In the genomic region with DNA sequence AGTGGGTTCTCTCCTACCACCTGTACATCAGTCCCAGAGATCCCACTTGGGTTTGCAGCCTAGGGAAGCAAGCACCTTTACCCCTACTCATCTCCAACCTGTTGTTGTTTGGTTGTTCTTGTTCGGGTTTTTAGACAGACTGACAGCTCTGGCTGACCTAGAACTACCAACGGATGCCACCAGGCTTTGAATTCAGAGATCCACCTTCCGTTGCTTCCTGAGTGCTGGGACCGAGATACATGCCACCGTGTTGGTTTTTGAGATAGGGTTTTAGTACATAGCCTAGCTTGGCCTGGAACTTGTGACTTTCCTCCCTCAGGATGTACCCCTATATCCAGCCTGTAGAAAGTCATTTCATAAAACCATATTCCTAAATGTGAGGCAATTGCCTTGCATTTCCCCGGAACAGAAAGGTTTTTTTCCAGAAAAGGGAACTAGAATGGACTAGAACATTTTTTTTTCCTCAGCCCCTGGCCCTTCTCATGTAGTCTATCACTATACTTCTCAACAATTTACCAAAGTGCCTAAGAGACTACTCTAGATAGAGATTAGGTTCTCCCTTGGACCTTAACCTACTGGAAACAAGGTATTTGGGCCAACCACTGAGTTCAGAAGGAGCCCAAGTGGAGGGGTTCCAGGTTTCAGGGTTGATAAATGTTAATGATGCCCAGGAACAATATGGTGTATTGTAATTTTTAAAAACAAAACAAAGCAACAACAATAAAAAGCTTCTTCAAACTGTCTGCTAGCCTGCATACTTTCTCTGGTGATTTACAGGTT, we compare ENCODE assay signal across 8 mouse cellular contexts. TPM values are rescaled to one million over a fixed set of nuclear protein-coding genes. Genes with fewer than 3 reads are reported as not detected.
DNase-seq lines count a peak whose midpoint lies in the region; ATAC-seq and TF ChIP-seq lines count a peak whose summit lies in the region.

No protein-coding gene starts in this region.

- H3K36me3 ChIP-seq in heart, embryonic 10.5 days = 0 out of 2 replicates have a peak, but pooled peaks cover 10% of the 10 kb centered on the region
- H3K36me3 ChIP-seq in ES-Bruce4 (ENCODE audit: control insufficient read depth, insufficient read depth, low read length, poor library complexity, severe bottlenecking) = peaks cover 7% of the 10 kb centered on the region; the same call in 1 of the 2 replicates
- H3K36me3 ChIP-seq in forebrain, embryonic 16.5 days (ENCODE audit: control insufficient read depth, insufficient read depth) = no peaks in the 10 kb centered on the region
- no peaks in the 10 kb centered on the region; the same call in 1 of the 2 replicates for H3K36me3 ChIP-seq in liver, embryonic 16.5 days (ENCODE audit: control insufficient read depth, insufficient read depth)

- H3K4me1 ChIP-seq in heart, embryonic 10.5 days = peaks cover 9% of the 10 kb centered on the region
- H3K4me1 ChIP-seq in ES-Bruce4 (ENCODE audit: control insufficient read depth, insufficient read depth, low read length) = no peaks in the 10 kb centered on the region
- H3K4me1 ChIP-seq in forebrain, embryonic 16.5 days (replicated peaks; ENCODE audit: control insufficient read depth, insufficient read depth, low read length) = peaks cover 18% of the 10 kb centered on the region
- peaks cover 34% of the 10 kb centered on the region for H3K4me1 ChIP-seq in liver, embryonic 16.5 days (ENCODE audit: control insufficient read depth, low read depth, low read length)

- TF ChIP-seq POLR2A in ES-Bruce4 (IDR thresholded peaks at IDR 0.05; ENCODE audit: insufficient read depth, low read length) = no peak

- DNase-seq in heart, embryonic 10.5 days (ENCODE audit: low spot score) = no peak
- no peak for DNase-seq in heart, postnatal 25 days (ENCODE audit: low spot score)
- DNase-seq in c-Kit-positive CD71-positive TER-119-positive erythroid progenitor cells, embryonic 14.5 days (ENCODE audit: low spot score) = no peak
- no peak for DNase-seq in spleen, postnatal 4 days (ENCODE audit: low spot score in 2 of 2)
- DNase-seq in urinary bladder, postnatal 25 days (ENCODE audit: low spot score) = no peak

- no peak for ATAC-seq in forebrain, embryonic 16.5 days
- no peak for ATAC-seq in liver, embryonic 16.5 days (ENCODE audit: low read depth)

- intact Hi-C loops in heart, postnatal 25 days (cut with DNase I) = no loop called here

- TF ChIP-seq EP300 in ES-Bruce4 (IDR thresholded peaks at IDR 0.05; ENCODE audit: insufficient read depth, low read depth, low read length) = no peak

- peak overlapping the region; percentile 56 for H3K4me2 ChIP-seq in forebrain, embryonic 16.5 days (ENCODE audit: low read length)
- peak overlapping the region; percentile 73 for H3K4me2 ChIP-seq in liver, embryonic 16.5 days (ENCODE audit: low read depth, low read length)

- H3K4me3 ChIP-seq in heart, embryonic 10.5 days = peak overlapping the region; percentile 74
- H3K4me3 ChIP-seq in ES-Bruce4 (ENCODE audit: low read depth, low read length) = peak overlapping the region; percentile 90
- peak overlapping the region; percentile 69 for H3K4me3 ChIP-seq in forebrain, embryonic 16.5 days (replicated peaks; ENCODE audit: low read length)
- H3K4me3 ChIP-seq in liver, embryonic 16.5 days (ENCODE audit: low read depth, low read length) = peak overlapping the region; percentile 88

- H3K27ac ChIP-seq in heart, embryonic 10.5 days = peak overlapping the region; percentile 96
- peak overlapping the region; percentile 43; the same call in 1 of the 2 replicates for H3K27ac ChIP-seq in ES-Bruce4 (ENCODE audit: insufficient read depth, low read length)
- 0 out of 2 replicates have a peak overlapping the region, but pooled peaks have one; percentile 10 for H3K27ac ChIP-seq in forebrain, embryonic 16.5 days (ENCODE audit: low read length)
- peak overlapping the region; percentile 98 for H3K27ac ChIP-seq in liver, embryonic 16.5 days (ENCODE audit: low read length)

- H3K27me3 ChIP-seq in heart, embryonic 10.5 days (ENCODE audit: insufficient read depth, poor library complexity, severe bottlenecking) = no peaks in the 10 kb centered on the region
- H3K27me3 ChIP-seq in ES-Bruce4 (ENCODE audit: control insufficient read depth, insufficient read depth, low read length, poor library complexity, severe bottlenecking) = no peaks in the 10 kb centered on the region
- no peaks in the 10 kb centered on the region for H3K27me3 ChIP-seq in forebrain, embryonic 16.5 days (replicated peaks; ENCODE audit: control insufficient read depth, insufficient read depth, low read length)
- H3K27me3 ChIP-seq in liver, embryonic 16.5 days (ENCODE audit: control insufficient read depth, insufficient read depth, low read depth, low read length) = no peaks in the 10 kb centered on the region

- no peak for TF ChIP-seq CTCF in ES-Bruce4 (IDR thresholded peaks at IDR 0.05; ENCODE audit: low read depth, low read length)

- WGBS in heart, embryonic 10.5 days = 74% methylated on average over 6 of the region's 6 CpGs
- WGBS in forebrain, embryonic 16.5 days = 86% methylated on average over 6 of the region's 6 CpGs
- 57% methylated on average over 6 of the region's 6 CpGs for WGBS in liver, embryonic 16.5 days (ENCODE audit: insufficient replicate concordance)

- H3K9me3 ChIP-seq in heart, embryonic 10.5 days = no peaks in the 10 kb centered on the region
- peaks cover 8% of the 10 kb centered on the region for H3K9me3 ChIP-seq in ES-Bruce4 (replicated peaks; ENCODE audit: control insufficient read depth, insufficient read depth, low read length, poor library complexity, severe bottlenecking)
- no peaks in the 10 kb centered on the region for H3K9me3 ChIP-seq in forebrain, embryonic 16.5 days (ENCODE audit: control insufficient read depth, low read length)
- H3K9me3 ChIP-seq in liver, embryonic 16.5 days (replicated peaks; ENCODE audit: control insufficient read depth, low read length) = no peaks in the 10 kb centered on the region

- peak overlapping the region; percentile 51; the same call in 1 of the 2 replicates for H3K9ac ChIP-seq in ES-Bruce4 (ENCODE audit: low read depth, poor library complexity, severe bottlenecking)
- peak overlapping the region; percentile 49 for H3K9ac ChIP-seq in forebrain, embryonic 16.5 days (replicated peaks; ENCODE audit: low read depth, low read length)
- H3K9ac ChIP-seq in liver, embryonic 16.5 days (ENCODE audit: low read depth, low read length) = peak overlapping the region; percentile 96

RNA-seq across cellular contexts. Expression of a gene that starts 0.8 kb away (rescaled TPM):
- polyA plus RNA-seq in heart, embryonic 10.5 days (2016; fragmentation: Nextera tagmentation; extraction: Ambion mirVana) = 33.3 and 37.1 TPM in 2 replicates
- total RNA-seq in heart, postnatal 25 days (2021) = 1 to 10 TPM; 8.4 to 9.0 TPM
- 33.9 and 35.8 TPM in 2 replicates for polyA plus RNA-seq in ES-Bruce4 (2011; ENCODE audit: insufficient read depth, insufficient read length, low read depth, missing spikeins)
- 37.6 and 42.1 TPM in 2 replicates for polyA plus RNA-seq in forebrain, embryonic 16.5 days (2015; fragmentation: Nextera tagmentation; extraction: Ambion mirVana)
- polyA plus RNA-seq in liver, embryonic 16.5 days (2015; fragmentation: Nextera tagmentation; extraction: Ambion mirVana) = 8.8 and 10.8 TPM in 2 replicates

RNA-seq across cellular contexts. Expression of a gene that starts 1.5 kb away (rescaled TPM):
- 684 and 1,078 TPM in 2 replicates for polyA plus RNA-seq in heart, embryonic 10.5 days (2016; fragmentation: Nextera tagmentation; extraction: Ambion mirVana)
- total RNA-seq in heart, postnatal 25 days (2021) = 100 to 1,000 TPM; 128 to 130 TPM
- polyA plus RNA-seq in ES-Bruce4 (2011; ENCODE audit: insufficient read depth, insufficient read length, low read depth, missing spikeins) = 437 and 457 TPM in 2 replicates
- polyA plus RNA-seq in forebrain, embryonic 16.5 days (2015; fragmentation: Nextera tagmentation; extraction: Ambion mirVana) = 2,318 and 2,532 TPM in 2 replicates
- 527 and 601 TPM in 2 replicates for polyA plus RNA-seq in liver, embryonic 16.5 days (2015; fragmentation: Nextera tagmentation; extraction: Ambion mirVana)

RNA-seq across cellular contexts. Expression of a gene that starts 16.8 kb away (rescaled TPM):
- 202 and 273 TPM in 2 replicates for polyA plus RNA-seq in heart, embryonic 10.5 days (2016; fragmentation: Nextera tagmentation; extraction: Ambion mirVana)
- total RNA-seq in heart, postnatal 25 days (2021) = 10 to 100 TPM; 13.9 to 16.0 TPM
- polyA plus RNA-seq in ES-Bruce4 (2011; ENCODE audit: insufficient read depth, insufficient read length, low read depth, missing spikeins) = 96.4 and 107 TPM in 2 replicates
- polyA plus RNA-seq in forebrain, embryonic 16.5 days (2015; fragmentation: Nextera tagmentation; extraction: Ambion mirVana) = 61.3 and 64.2 TPM in 2 replicates
- 180 and 192 TPM in 2 replicates for polyA plus RNA-seq in liver, embryonic 16.5 days (2015; fragmentation: Nextera tagmentation; extraction: Ambion mirVana)

RNA-seq across cellular contexts. Expression of a gene that starts 48.5 kb away (rescaled TPM):
- 6.1 and 7.2 TPM in 2 replicates for polyA plus RNA-seq in heart, embryonic 10.5 days (2016; fragmentation: Nextera tagmentation; extraction: Ambion mirVana)
- 1 to 10 TPM in 1 of 2 experiments, under 1 TPM in 1; 0.75 to 1.0 TPM for total RNA-seq in heart, postnatal 25 days (2021)
- 4.7 and 5.7 TPM in 2 replicates for polyA plus RNA-seq in ES-Bruce4 (2011; ENCODE audit: insufficient read depth, insufficient read length, low read depth, missing spikeins)
- 0.60 and 0.62 TPM in 2 replicates for polyA plus RNA-seq in forebrain, embryonic 16.5 days (2015; fragmentation: Nextera tagmentation; extraction: Ambion mirVana)
- polyA plus RNA-seq in liver, embryonic 16.5 days (2015; fragmentation: Nextera tagmentation; extraction: Ambion mirVana) = 17.8 and 20.4 TPM in 2 replicates

RNA-seq across cellular contexts. Expression of a gene that starts 54.8 kb away (rescaled TPM):
- 0.67 and 1.1 TPM in 2 replicates for polyA plus RNA-seq in heart, embryonic 10.5 days (2016; fragmentation: Nextera tagmentation; extraction: Ambion mirVana)
- total RNA-seq in heart, postnatal 25 days (2021) = 1 to 10 TPM; 3.5 to 4.0 TPM
- polyA plus RNA-seq in ES-Bruce4 (2011; ENCODE audit: insufficient read depth, insufficient read length, low read depth, missing spikeins) = 9.3 and 11.8 TPM in 2 replicates
- 0.67 and 0.80 TPM in 2 replicates for polyA plus RNA-seq in forebrain, embryonic 16.5 days (2015; fragmentation: Nextera tagmentation; extraction: Ambion mirVana)
- polyA plus RNA-seq in liver, embryonic 16.5 days (2015; fragmentation: Nextera tagmentation; extraction: Ambion mirVana) = 0.14 and 0.40 TPM in 2 replicates

Comparison
In these comparisons a context has a peak if more than half of its experiments do, and no peak if none do; other contexts are left out.
1. H3K27ac ChIP-seq: peak in every context shown above with its lines; median percentile 98 in liver, embryonic 16.5 days; 96 in heart, embryonic 10.5 days; 43 in ES-Bruce4; 10 in forebrain, embryonic 16.5 days.